Mouse (Mus musculus) hindbrain, embryonic 10.5 days (tissue): ENCODE data around the gene Dnal1. TPM values are rescaled to one million over a fixed set of nuclear protein-coding genes. Genes with fewer than 3 reads are reported as not detected.
A peak's percentile ranks its signal among the peaks of the same experiment; 100 is the strongest.
"Not testable (repeated sequence)": the region's sequence is repeated elsewhere in the genome, so short reads cannot be mapped to it uniquely, and the experiment has no call there.

Source experiments
- DNase-seq: peaks from one replicate; pipeline ENCODE4 v3.0.0-alpha.2; 2017; ENCODE audit warnings: low spot score
- H3K27ac ChIP-seq: fragments of 300-500 bp; sonication (generic); 2 replicates; pipeline ENCODE4 v1.5.1; 2016; ENCODE audit warnings: mild to moderate bottlenecking, moderate library complexity
- H3K27me3 ChIP-seq: fragments of 300-500 bp; sonication (generic); 2 replicates; pipeline ENCODE4 v1.6.1; 2016; ENCODE audit warnings: mild to moderate bottlenecking; ENCODE audit not compliant: poor library complexity, insufficient read depth, severe bottlenecking
- H3K36me3 ChIP-seq: fragments of 300-500 bp; sonication (generic); 2 replicates; pipeline ENCODE4 v1.6.1; 2016; ENCODE audit warnings: mild to moderate bottlenecking, moderate library complexity
- H3K4me1 ChIP-seq: fragments of 300-500 bp; sonication (generic); replicated peaks from 2 replicates; pipeline ENCODE4 v1.6.1; 2016; ENCODE audit warnings: mild to moderate bottlenecking
- H3K4me3 ChIP-seq: fragments of 300-500 bp; sonication (generic); 2 replicates; pipeline ENCODE4 v1.5.1; 2016; ENCODE audit warnings: mild to moderate bottlenecking, moderate library complexity
- H3K9me3 ChIP-seq: fragments of 300-500 bp; sonication (generic); 2 replicates; pipeline ENCODE4 v1.6.1; 2016; ENCODE audit warnings: mild to moderate bottlenecking, moderate library complexity
- WGBS: fragments of 180-500 bp; shearing (Covaris S2); methylation state at CpG from one replicate; pipeline ENCODE4 v1.1.7; 2016; 5-methylcytosine and 5-hydroxymethylcytosine counted together
- polyA plus RNA-seq: library from polyadenylated mRNA; unstranded; fragments of >200 nt; fragmentation: Nextera tagmentation; extraction: Ambion mirVana; gene quantifications from 2 replicates; pipeline ENCODE4 v1.2.1, GENCODE M21; 2016

The Dnal1 gene
- polyA plus RNA-seq, 1 experiment from 2014 or later: 4.9 TPM

GRCm38 (mm10) chr12:84100604-84101492 lies 13.3 kb upstream of the Dnal1 start, which contains the start of gene Acot6:
Gene Acot6 (plus strand): TSS chr12:84100654.
- H3K27ac ChIP-seq: peak within 1 kb of the TSS; percentile 86
- peak; percentile 62 for DNase-seq
- WGBS: under 1% methylated on average over 80 of the region's 80 CpGs

DNA sequence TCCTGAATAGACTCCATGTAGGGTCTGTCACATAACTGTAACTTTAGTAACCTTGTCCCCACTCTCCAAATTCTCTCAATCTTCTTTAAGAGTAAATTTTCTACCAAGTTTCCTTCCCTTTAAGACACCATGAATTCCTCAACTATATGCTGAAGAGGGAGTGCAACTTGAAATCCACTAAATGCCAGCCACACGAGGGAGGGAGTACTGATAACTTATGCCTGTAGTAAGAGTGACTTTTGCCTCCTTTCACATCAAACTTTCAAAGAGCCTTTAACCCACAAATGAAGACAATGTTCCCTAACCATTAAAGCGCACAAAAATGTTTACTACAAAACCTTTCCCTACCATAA lies 12.7 kb upstream of the Dnal1 start:
- DNase-seq: no peak

More at GRCm38 (mm10) chr12:84100604-84101492, 13.3 kb upstream of the Dnal1 start, which contains the start of gene Acot6:
- not testable (repeated sequence) for H3K36me3 ChIP-seq, H3K4me1 ChIP-seq, H3K9me3 ChIP-seq
- Histone ChIP-seq H3K4me3 (peak within 1 kb of the TSS; percentile 62), H3K27me3 (peaks cover 11% of the 10 kb centered on the region; the same call in 1 of the 2 replicates)

GRCm38 (mm10) chr12:84107012-84107411 lies 7.2 kb upstream of the Dnal1 start:
- Histone ChIP-seq H3K9me3 (no peaks in the 10 kb centered on the region), H3K4me1 (no peaks in the 10 kb centered on the region), H3K27me3 (no peaks in the 10 kb centered on the region), H3K27ac (no peak overlapping the region), H3K4me3 (no peak overlapping the region), H3K36me3 (no peaks in the 10 kb centered on the region)
- 74% methylated on average over 3 of the region's 3 CpGs for WGBS
- DNase-seq: no peak

More for the DNA sequence above, 12.7 kb upstream of the Dnal1 start:
- Histone ChIP-seq H3K36me3 (no peaks in the 10 kb centered on the region), H3K27ac (peak overlapping the region; percentile 86), H3K9me3 (0 out of 2 replicates have a peak, but pooled peaks cover under 1% of the 10 kb centered on the region), H3K4me1 (peaks cover 7% of the 10 kb centered on the region), H3K27me3 (peaks cover 11% of the 10 kb centered on the region; the same call in 1 of the 2 replicates), H3K4me3 (peak overlapping the region; percentile 62)
- WGBS: 73% methylated on average over 2 of the region's 2 CpGs

DNA sequence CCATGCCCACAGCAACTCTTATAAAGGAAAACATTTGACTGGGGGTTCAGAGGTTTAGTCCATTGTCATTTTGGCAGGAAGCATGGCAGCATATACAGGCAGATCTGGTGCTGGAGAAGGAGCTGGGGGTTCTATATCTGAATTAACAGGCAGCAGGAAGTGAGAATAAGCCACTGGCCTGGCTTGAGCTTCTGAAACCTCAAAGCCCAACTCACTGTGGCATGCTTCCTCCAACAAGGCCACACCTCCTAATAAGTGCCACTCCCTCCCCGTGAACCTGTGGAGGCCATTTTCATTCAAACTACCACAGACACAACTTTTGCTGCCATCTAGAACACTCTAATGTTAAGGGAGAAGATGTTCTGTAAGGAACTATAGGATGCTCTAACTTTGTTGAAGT lies 6.5 kb upstream of the Dnal1 start:
- H3K4me1 ChIP-seq: no peaks in the 10 kb centered on the region

DNA sequence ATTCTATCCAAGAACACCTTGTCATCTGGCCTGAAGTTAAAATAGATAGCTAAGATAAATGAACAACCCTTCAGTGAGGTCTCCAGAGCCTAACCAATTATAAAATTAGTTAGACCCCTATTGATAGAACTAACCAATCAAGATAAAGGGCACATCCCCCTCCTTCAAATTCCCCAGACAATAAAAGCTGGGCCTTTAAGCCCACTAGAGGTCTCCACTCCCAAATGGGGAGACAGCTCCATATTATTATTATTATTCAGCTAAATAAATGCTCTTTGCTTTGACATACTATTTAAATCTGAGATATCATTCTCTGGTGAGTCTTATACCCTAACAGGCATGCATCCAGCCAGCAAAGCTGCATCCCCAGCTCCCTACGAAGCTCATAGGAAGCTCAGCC lies 4.2 kb upstream of the Dnal1 start:
- peaks cover 5% of the 10 kb centered on the region for H3K4me1 ChIP-seq
- no peak for DNase-seq
- H3K4me3 ChIP-seq: no peak overlapping the region
- H3K27ac ChIP-seq: no peak overlapping the region
- no peaks in the 10 kb centered on the region for H3K27me3 ChIP-seq
- no peaks in the 10 kb centered on the region for H3K36me3 ChIP-seq
- no peaks in the 10 kb centered on the region for H3K9me3 ChIP-seq
- 78% methylated on average over 1 of the region's 1 CpGs for WGBS

More for the DNA sequence above, 6.5 kb upstream of the Dnal1 start:
- no peaks in the 10 kb centered on the region for H3K9me3 ChIP-seq
- DNase-seq: no peak
- no peak overlapping the region for H3K27ac ChIP-seq
- no peak overlapping the region for H3K4me3 ChIP-seq
- H3K27me3 ChIP-seq: no peaks in the 10 kb centered on the region
- H3K36me3 ChIP-seq: no peaks in the 10 kb centered on the region
- WGBS: 75% methylated on average over 1 of the region's 1 CpGs

GRCm38 (mm10) chr12:84110814-84111213 lies 3.4 kb upstream of the Dnal1 start:
- WGBS: 91% methylated on average over 4 of the region's 4 CpGs
- peaks cover 10% of the 10 kb centered on the region for H3K4me1 ChIP-seq
- DNase-seq: no peak
- no peak overlapping the region for H3K4me3 ChIP-seq
- H3K27me3 ChIP-seq: no peaks in the 10 kb centered on the region
- H3K36me3 ChIP-seq: no peaks in the 10 kb centered on the region
- H3K9me3 ChIP-seq: no peaks in the 10 kb centered on the region
- H3K27ac ChIP-seq: no peak overlapping the region

- no peaks in the 10 kb centered on the region for H3K36me3 ChIP-seq
- WGBS: 53% methylated on average over 6 of the region's 6 CpGs
- H3K9me3 ChIP-seq: no peaks in the 10 kb centered on the region
- peak overlapping the region; percentile 91 for H3K4me3 ChIP-seq
- H3K27ac ChIP-seq: peak overlapping the region; percentile 91
- H3K27me3 ChIP-seq: no peaks in the 10 kb centered on the region
- H3K4me1 ChIP-seq: peaks cover 10% of the 10 kb centered on the region
- DNase-seq: no peak
Observed at GRCm38 (mm10) chr12:84113676-84114075, 490 bp upstream of the Dnal1 start.

GRCm38 (mm10) chr12:84119584-84119983 lies 5.4 kb downstream of the Dnal1 start:
- WGBS: 96% methylated on average over 5 of the region's 5 CpGs
- H3K4me1 ChIP-seq: peaks cover 8% of the 10 kb centered on the region
- no peaks in the 10 kb centered on the region for H3K27me3 ChIP-seq
- 0 out of 2 replicates have a peak, but pooled peaks cover 1% of the 10 kb centered on the region for H3K36me3 ChIP-seq
- H3K9me3 ChIP-seq: no peaks in the 10 kb centered on the region
- no peak overlapping the region for H3K27ac ChIP-seq
- DNase-seq: no peak
- no peak overlapping the region for H3K4me3 ChIP-seq

DNA sequence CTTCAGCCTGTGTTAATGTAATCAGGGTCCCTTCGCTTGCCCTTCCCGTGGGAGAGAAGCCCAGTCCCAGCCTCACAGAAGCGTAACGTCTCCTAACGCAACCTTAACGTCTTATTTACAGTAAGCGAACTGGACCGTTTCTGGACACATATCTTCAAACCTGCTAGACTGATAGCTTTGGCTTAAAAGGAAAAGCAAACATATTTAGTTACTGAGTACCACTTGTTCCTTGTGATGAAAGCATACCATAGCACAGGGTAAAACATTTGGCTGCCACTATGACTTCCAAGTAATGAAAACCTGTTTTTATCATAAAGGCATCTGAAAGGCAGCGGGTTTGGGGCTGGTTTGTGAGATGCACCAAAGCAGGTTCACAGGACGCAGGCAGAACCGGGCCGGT lies 11.7 kb downstream of the Dnal1 start:
- H3K4me1 ChIP-seq: no peaks in the 10 kb centered on the region
- no peak overlapping the region for H3K4me3 ChIP-seq
- DNase-seq: no peak
- no peak overlapping the region for H3K27ac ChIP-seq
- no peaks in the 10 kb centered on the region for H3K9me3 ChIP-seq
- peaks cover 42% of the 10 kb centered on the region for H3K36me3 ChIP-seq
- 84% methylated on average over 12 of the region's 12 CpGs for WGBS
- no peaks in the 10 kb centered on the region for H3K27me3 ChIP-seq

- H3K27me3 ChIP-seq: no peaks in the 10 kb centered on the region
- no peaks in the 10 kb centered on the region for H3K9me3 ChIP-seq
- H3K36me3 ChIP-seq: peaks cover 48% of the 10 kb centered on the region
- H3K27ac ChIP-seq: no peak overlapping the region
- no peak for DNase-seq
- 86% methylated on average over 2 of the region's 2 CpGs for WGBS
- no peak overlapping the region for H3K4me3 ChIP-seq
- H3K4me1 ChIP-seq: no peaks in the 10 kb centered on the region
Observed at GRCm38 (mm10) chr12:84126899-84127298, 12.7 kb downstream of the Dnal1 start.

DNA sequence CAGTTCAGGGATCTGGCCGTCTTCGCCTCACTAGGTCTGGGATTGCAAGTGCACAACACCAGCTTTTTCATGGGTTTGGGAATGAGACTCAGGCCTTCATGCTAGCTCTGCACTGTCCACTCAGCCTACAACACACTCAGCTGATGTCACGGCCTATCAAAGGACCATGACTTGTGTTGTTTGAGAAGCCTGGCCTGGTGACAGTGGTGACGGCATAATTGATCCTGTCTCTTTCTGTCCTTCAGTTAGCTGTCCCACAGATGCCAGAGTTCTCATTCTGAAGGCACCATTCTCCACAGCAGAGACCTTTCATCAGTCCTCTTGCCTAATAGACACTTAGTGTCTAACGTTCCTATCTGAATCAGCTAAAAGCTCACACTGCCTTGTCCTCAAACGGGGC lies 14.4 kb downstream of the Dnal1 start:
- no peak overlapping the region for H3K27ac ChIP-seq
- H3K4me1 ChIP-seq: no peaks in the 10 kb centered on the region
- H3K36me3 ChIP-seq: peaks cover 53% of the 10 kb centered on the region
- no peak for DNase-seq
- H3K9me3 ChIP-seq: no peaks in the 10 kb centered on the region
- H3K4me3 ChIP-seq: no peak overlapping the region
- 87% methylated on average over 6 of the region's 6 CpGs for WGBS
- H3K27me3 ChIP-seq: no peaks in the 10 kb centered on the region

DNA sequence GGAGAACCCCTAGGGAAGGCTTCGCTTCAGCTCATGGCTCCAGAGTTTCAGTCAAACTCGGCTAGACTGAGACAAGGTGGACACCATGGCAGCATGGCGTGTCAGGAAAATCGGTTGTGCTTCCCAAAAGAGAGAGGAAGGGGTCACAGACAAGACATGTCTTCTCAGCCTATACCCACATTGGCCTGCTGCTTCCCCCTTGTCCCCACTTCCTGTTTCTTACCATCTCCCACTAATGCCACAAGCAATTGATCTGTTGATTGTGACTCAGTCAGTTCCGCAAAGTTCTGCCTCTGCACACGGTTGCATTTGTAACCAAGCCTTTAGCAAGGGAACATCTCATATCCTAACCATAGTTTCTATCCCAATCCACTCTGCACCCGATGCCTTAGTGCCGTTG lies 15.8 kb downstream of the Dnal1 start:
- no peaks in the 10 kb centered on the region for H3K9me3 ChIP-seq
- H3K36me3 ChIP-seq: peaks cover 49% of the 10 kb centered on the region
- no peaks in the 10 kb centered on the region for H3K27me3 ChIP-seq
- no peak overlapping the region for H3K27ac ChIP-seq
- no peak overlapping the region for H3K4me3 ChIP-seq
- no peak for DNase-seq
- no peaks in the 10 kb centered on the region for H3K4me1 ChIP-seq
- WGBS: 94% methylated on average over 8 of the region's 8 CpGs

DNA sequence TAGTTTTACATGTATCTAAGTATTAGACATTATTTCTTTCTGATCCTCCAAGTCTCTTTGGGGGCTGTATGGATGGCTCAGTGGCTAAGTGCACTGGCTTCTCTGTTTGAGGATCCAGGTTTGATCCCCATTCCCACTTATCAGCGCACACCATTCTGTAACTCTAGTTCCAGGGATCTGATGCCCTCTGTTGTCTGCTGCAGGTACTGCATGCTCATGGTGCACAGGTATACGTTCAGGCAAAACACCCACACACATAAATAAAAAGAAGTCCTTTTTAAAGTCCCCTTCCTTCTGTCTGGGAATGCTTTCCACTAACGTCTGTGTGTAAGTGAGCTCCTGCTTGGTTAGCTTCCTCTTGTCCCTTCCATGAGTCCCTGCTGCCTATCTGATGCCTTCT lies 18.1 kb downstream of the Dnal1 start:
- no peak overlapping the region for H3K4me3 ChIP-seq
- no peak for DNase-seq
- no peaks in the 10 kb centered on the region for H3K9me3 ChIP-seq
- WGBS: 62% methylated on average over 3 of the region's 3 CpGs
- H3K27me3 ChIP-seq: no peaks in the 10 kb centered on the region
- H3K27ac ChIP-seq: no peak overlapping the region
- H3K36me3 ChIP-seq: peaks cover 60% of the 10 kb centered on the region
- H3K4me1 ChIP-seq: no peaks in the 10 kb centered on the region
